Comparison of ENCODE assay signal across 18 mouse cellular contexts in the genomic region with DNA sequence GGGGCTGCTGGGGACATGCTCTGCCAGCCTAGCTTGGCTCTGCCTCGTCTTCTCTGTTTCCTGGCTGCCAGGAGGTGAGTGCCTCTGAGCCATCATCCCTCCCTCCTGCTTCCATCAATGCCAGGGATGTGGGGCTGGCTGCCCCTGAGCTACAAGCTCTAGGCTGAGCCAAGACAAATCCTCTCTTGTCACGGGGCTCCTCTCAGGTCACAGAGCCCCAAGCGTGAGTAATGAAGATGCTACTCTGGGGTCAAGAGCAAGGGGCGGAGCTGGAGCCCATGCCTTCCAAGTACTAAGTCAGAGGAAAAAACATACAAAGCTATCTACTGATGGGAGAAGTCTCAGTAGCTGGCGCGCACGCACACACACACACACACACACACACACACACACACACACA.
"Had no signal": no experiment of that assay in that cellular context is flagged by ENCODE, and none has a peak within 500 bp of the region (broad histone marks: within the 10 kb centered on the region; RNA-seq: fewer than 3 reads in every experiment).

No protein-coding gene starts in this region.

- H3K4me1 ChIP-seq: midbrain, embryonic 10.5 days; midbrain, embryonic 12.5 days; neural tube, embryonic 13.5 days; neural tube, embryonic 15.5 days; stomach, embryonic 15.5 days had no signal

- H3K9me3 ChIP-seq: midbrain, embryonic 10.5 days; midbrain, embryonic 12.5 days; neural tube, embryonic 13.5 days; neural tube, embryonic 15.5 days; stomach, embryonic 15.5 days had no signal

- H3K27ac ChIP-seq: midbrain, embryonic 10.5 days; midbrain, embryonic 12.5 days; neural tube, embryonic 13.5 days; neural tube, embryonic 15.5 days; stomach, embryonic 15.5 days; stomach, postnatal 0 days had no signal

- H3K4me3 ChIP-seq: midbrain, embryonic 10.5 days; midbrain, embryonic 12.5 days; myocyte; neural tube, embryonic 13.5 days; neural tube, embryonic 15.5 days; stomach, embryonic 15.5 days had no signal

- H3K27me3 ChIP-seq: midbrain, embryonic 12.5 days; neural tube, embryonic 13.5 days; neural tube, embryonic 15.5 days; stomach, embryonic 15.5 days had no signal

- DNase-seq: lung, adult 18-20 months; lung, embryonic 14.5 days; lung, postnatal 10 days; lung, postnatal 4 days; midbrain, embryonic 14.5 days; retina, postnatal 1 day; right cerebral cortex, adult 18-20 months; right cerebral cortex, postnatal 25 days; thymus, adult 2 months; thymus, postnatal 25 days; thymus, postnatal 4 days had no signal
